Mouse (Mus musculus): ENCODE data around the gene Wfdc11. TPM values are rescaled to one million over a fixed set of nuclear protein-coding genes. Genes with fewer than 3 reads are reported as not detected.

Wfdc11 gene
- polyA plus RNA-seq, 1 experiment from 2014 or later, result not detected

DNA sequence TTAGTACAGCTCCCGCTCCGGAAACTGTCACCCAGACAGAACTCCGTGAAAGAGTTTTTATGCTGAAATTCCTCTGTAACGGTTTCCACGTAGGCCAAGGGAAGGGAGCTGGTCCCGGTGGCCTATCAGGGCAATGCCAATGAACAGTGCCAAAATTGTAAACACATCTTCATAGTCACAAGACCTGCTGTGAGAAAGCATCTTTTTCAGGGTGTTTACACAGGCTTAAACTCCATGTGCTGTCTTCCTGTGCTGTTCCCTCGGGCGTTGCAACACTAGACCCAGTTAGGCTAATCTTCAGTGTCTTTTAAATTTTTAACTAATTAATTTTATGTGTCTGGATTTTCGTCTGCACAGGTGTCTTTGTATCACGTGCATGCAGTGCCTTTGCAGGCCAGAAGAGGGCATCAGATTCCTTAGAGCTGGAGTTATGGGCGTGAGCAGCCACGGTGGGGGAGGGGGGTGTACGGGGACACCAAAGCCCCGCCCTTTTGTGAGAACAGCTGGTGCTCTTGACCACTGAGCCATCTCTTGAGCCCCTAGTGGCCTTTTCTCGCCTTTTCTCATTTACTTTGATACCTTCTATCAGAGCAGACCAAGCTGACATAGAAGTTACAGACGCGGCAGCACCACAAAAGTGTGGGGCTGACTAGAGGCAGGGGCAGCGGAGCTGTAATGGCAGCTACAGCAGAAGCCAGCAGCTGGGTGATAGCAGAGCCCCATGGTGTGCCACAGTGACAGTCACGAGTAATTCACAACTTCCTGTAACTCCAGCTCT, 5.2 kb upstream of the Wfdc11 start:
- Histone ChIP-seq H3K36me3 (no peaks in the 10 kb centered on the region), H3K9me3 (replicated peaks) (no peaks in the 10 kb centered on the region), H3K4me2 (peak overlapping the region; percentile 54), H3K27me3 (replicated peaks) (no peaks in the 10 kb centered on the region), H3K4me1 (peaks cover 7% of the 10 kb centered on the region; the same call in 1 of the 2 replicates), H3K9ac (no peak overlapping the region), H3K4me3 (peak overlapping the region; percentile 32), H3K27ac (no peak overlapping the region)
- 20% methylated on average over 19 of the region's 19 CpGs for WGBS (ENCODE audit: insufficient replicate concordance)
- ATAC-seq, result peak; percentile 65

- ATAC-seq, result no peak
- Histone ChIP-seq H3K4me1 (peaks cover 7% of the 10 kb centered on the region; the same call in 1 of the 2 replicates), H3K27me3 (replicated peaks) (no peaks in the 10 kb centered on the region), H3K9me3 (replicated peaks) (no peaks in the 10 kb centered on the region), H3K36me3 (no peaks in the 10 kb centered on the region), H3K4me2 (no peak overlapping the region), H3K9ac (no peak overlapping the region), H3K4me3 (no peak overlapping the region), H3K27ac (no peak overlapping the region)
- 66% methylated on average over 16 of the region's 16 CpGs for WGBS (ENCODE audit: insufficient replicate concordance)
Measured at GRCm38 (mm10) chr2:164676916-164677685, 3.2 kb upstream of the Wfdc11 start.

GRCm38 (mm10) chr2:164676103-164676502, 2.2 kb upstream of the Wfdc11 start:
- peaks cover 7% of the 10 kb centered on the region; the same call in 1 of the 2 replicates for H3K4me1 ChIP-seq
- no peaks in the 10 kb centered on the region for H3K9me3 ChIP-seq (replicated peaks)
- no peak overlapping the region for H3K4me3 ChIP-seq
- no peak overlapping the region for H3K9ac ChIP-seq
- H3K36me3 ChIP-seq, result no peaks in the 10 kb centered on the region
- H3K27me3 ChIP-seq (replicated peaks), result no peaks in the 10 kb centered on the region
- no peak for ATAC-seq
- WGBS (ENCODE audit: insufficient replicate concordance), result 66% methylated on average over 7 of the region's 7 CpGs
- no peak overlapping the region for H3K4me2 ChIP-seq
- no peak overlapping the region for H3K27ac ChIP-seq

DNA sequence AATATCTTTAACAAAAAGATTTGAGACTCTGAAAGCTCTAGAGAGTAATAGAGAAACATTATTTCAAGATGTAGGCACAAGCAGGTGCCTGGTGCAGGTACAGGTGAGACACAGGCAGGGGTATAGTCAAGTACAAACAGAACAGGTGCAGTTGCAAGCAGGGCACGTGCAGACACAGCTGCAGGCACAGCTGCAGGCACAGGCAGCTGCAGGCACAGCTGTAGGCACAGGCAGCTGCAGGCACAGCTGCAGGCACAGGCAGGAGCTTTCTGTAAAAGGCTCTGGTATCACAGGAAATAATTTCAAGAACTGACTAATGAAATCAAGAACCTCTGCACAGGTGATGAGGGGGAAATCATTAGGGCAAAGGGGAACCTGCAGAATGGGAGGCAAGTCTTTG, 2.9 kb downstream of the Wfdc11 start:
- Histone ChIP-seq H3K9ac (no peak overlapping the region), H3K4me3 (no peak overlapping the region), H3K9me3 (replicated peaks) (peaks cover 7% of the 10 kb centered on the region; the same call in 1 of the 2 replicates), H3K27ac (no peak overlapping the region), H3K4me2 (no peak overlapping the region), H3K27me3 (replicated peaks) (no peaks in the 10 kb centered on the region), H3K36me3 (no peaks in the 10 kb centered on the region), H3K4me1 (no peaks in the 10 kb centered on the region)
- no peak for ATAC-seq
- WGBS (ENCODE audit: insufficient replicate concordance), result 13% methylated on average over 1 of the region's 1 CpGs

DNA sequence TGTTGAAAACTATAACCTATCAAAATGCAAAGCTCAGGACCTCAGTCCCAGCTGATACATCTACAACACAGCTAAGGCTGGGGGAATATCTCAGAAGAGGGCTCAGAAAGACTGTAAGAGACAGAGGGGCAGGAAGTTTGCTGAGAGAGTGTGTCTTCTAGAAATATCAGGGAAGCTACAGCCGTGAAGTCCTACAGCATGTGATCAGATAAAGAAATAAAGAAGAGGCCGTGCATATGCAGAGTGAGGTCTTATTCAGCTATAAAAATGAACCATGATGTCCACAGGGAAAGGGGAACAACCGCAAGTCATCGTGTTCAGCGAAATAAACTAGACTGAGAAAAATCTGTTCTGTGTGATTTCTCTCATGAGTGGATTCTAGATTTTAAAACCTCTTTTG, 3.6 kb downstream of the Wfdc11 start:
- ATAC-seq, result no peak
- Histone ChIP-seq H3K27ac (no peak overlapping the region), H3K4me1 (no peaks in the 10 kb centered on the region), H3K9me3 (replicated peaks) (peaks cover 7% of the 10 kb centered on the region; the same call in 1 of the 2 replicates), H3K9ac (no peak overlapping the region), H3K4me2 (no peak overlapping the region), H3K36me3 (no peaks in the 10 kb centered on the region), H3K4me3 (no peak overlapping the region), H3K27me3 (replicated peaks) (no peaks in the 10 kb centered on the region)
- WGBS (ENCODE audit: insufficient replicate concordance), result 61% methylated on average over 5 of the region's 5 CpGs

- 64% methylated on average over 7 of the region's 7 CpGs for WGBS (ENCODE audit: insufficient replicate concordance)
- no peaks in the 10 kb centered on the region for H3K27me3 ChIP-seq (replicated peaks)
- no peaks in the 10 kb centered on the region for H3K4me1 ChIP-seq
- H3K36me3 ChIP-seq, result no peaks in the 10 kb centered on the region
- H3K4me3 ChIP-seq, result no peak overlapping the region
- H3K27ac ChIP-seq, result no peak overlapping the region
- H3K9ac ChIP-seq, result no peak overlapping the region
- no peak for ATAC-seq
- H3K4me2 ChIP-seq, result no peak overlapping the region
- peaks cover 7% of the 10 kb centered on the region; the same call in 1 of the 2 replicates for H3K9me3 ChIP-seq (replicated peaks)
Measured at GRCm38 (mm10) chr2:164664851-164665250, 9.0 kb downstream of the Wfdc11 start.

GRCm38 (mm10) chr2:164656483-164656882, 17.4 kb downstream of the Wfdc11 start, which contains the start of gene Wfdc9:
Gene Wfdc9 (minus strand): TSS chr2:164656583.
- WGBS (ENCODE audit: insufficient replicate concordance), result 67% methylated on average over 9 of the region's 9 CpGs
- Histone ChIP-seq H3K36me3 (no peaks in the 10 kb centered on the region), H3K4me3 (no peak within 1 kb of the TSS), H3K4me2 (no peak within 1 kb of the TSS), H3K27ac (no peak within 1 kb of the TSS), H3K4me1 (no peaks in the 10 kb centered on the region), H3K9me3 (replicated peaks) (no peaks in the 10 kb centered on the region), H3K27me3 (replicated peaks) (peaks cover 11% of the 10 kb centered on the region; the same call in 1 of the 2 replicates), H3K9ac (no peak within 1 kb of the TSS)
- ATAC-seq, result no peak

- no peaks in the 10 kb centered on the region for H3K9me3 ChIP-seq (replicated peaks)
- no peaks in the 10 kb centered on the region for H3K36me3 ChIP-seq
- H3K4me2 ChIP-seq, result no peak within 1 kb of the TSS
- H3K4me1 ChIP-seq, result no peaks in the 10 kb centered on the region
- ATAC-seq, result no peak
- H3K9ac ChIP-seq, result no peak within 1 kb of the TSS
- H3K4me3 ChIP-seq, result no peak within 1 kb of the TSS
- H3K27me3 ChIP-seq (replicated peaks), result peaks cover 11% of the 10 kb centered on the region; the same call in 1 of the 2 replicates
- H3K27ac ChIP-seq, result no peak within 1 kb of the TSS
- WGBS (ENCODE audit: insufficient replicate concordance), result 7% methylated on average over 11 of the region's 11 CpGs
Measured at GRCm38 (mm10) chr2:164655858-164656257, 18.0 kb downstream of the Wfdc11 start, which contains the start of gene Wfdc10. Gene Wfdc10 (plus strand): TSS chr2:164656046.

DNA sequence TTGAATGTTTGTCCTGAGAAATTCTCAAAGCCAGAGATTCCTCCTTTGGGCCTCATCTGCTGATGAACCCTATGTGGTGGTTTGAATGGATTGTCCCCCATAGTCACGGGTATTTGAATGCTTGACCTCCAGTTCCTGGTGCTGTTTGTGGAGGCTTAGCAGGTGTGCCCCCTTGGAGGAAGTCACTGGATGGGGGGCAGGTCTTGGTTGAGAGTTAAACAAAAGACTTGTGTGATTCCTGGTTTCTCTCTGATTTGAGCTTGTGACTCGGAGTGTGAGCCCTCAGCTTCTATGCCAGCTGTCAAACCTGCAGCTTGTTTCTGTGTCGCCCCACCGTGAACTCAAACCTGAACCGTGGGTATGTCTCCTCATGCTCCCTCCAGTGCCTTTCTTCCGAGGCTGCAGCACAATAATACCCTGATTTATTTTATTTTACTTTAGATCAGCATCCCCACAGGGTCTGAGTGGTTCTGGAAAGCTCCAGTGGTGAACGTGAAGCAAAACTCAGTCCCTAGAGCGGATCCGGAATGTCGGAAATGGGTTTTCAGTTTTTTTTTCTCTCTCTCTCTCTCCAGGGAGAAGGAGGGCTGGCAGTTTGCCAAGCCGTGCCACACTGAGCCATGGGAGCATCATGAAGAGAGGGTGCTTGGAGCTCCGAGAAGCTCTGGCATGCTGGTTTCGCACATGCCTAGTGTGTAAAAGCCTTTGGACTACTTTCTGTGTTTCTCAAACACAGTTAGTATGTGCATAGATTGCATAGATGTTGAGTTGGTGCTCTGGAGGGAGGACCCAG, 31.8 kb downstream of the Wfdc11 start:
- no peaks in the 10 kb centered on the region; the same call in 1 of the 2 replicates for H3K9me3 ChIP-seq (replicated peaks)
- no peak overlapping the region for H3K4me3 ChIP-seq
- no peaks in the 10 kb centered on the region for H3K36me3 ChIP-seq
- no peaks in the 10 kb centered on the region for H3K27me3 ChIP-seq (replicated peaks)
- H3K9ac ChIP-seq, result no peak overlapping the region
- no peaks in the 10 kb centered on the region for H3K4me1 ChIP-seq
- no peak overlapping the region for H3K4me2 ChIP-seq
- WGBS (ENCODE audit: insufficient replicate concordance), result 72% methylated on average over 13 of the region's 13 CpGs
- no peak overlapping the region for H3K27ac ChIP-seq
- ATAC-seq, result no peak

GRCm38 (mm10) chr2:164641129-164641528, 32.8 kb downstream of the Wfdc11 start:
- WGBS (ENCODE audit: insufficient replicate concordance), result 51% methylated on average over 7 of the region's 7 CpGs
- H3K36me3 ChIP-seq, result no peaks in the 10 kb centered on the region
- no peaks in the 10 kb centered on the region for H3K27me3 ChIP-seq (replicated peaks)
- no peaks in the 10 kb centered on the region for H3K4me1 ChIP-seq
- H3K4me2 ChIP-seq, result no peak overlapping the region
- H3K27ac ChIP-seq, result no peak overlapping the region
- H3K9me3 ChIP-seq (replicated peaks), result no peaks in the 10 kb centered on the region; the same call in 1 of the 2 replicates
- ATAC-seq, result no peak
- no peak overlapping the region for H3K4me3 ChIP-seq
- no peak overlapping the region for H3K9ac ChIP-seq

GRCm38 (mm10) chr2:164638696-164639095, 35.2 kb downstream of the Wfdc11 start, which contains the start of gene Wfdc16:
Gene Wfdc16 (minus strand): TSS chr2:164638796.
- ATAC-seq, result no peak
- Histone ChIP-seq H3K9ac (no peak within 1 kb of the TSS), H3K27ac (no peak within 1 kb of the TSS), H3K4me2 (no peak within 1 kb of the TSS), H3K36me3 (no peaks in the 10 kb centered on the region), H3K4me1 (no peaks in the 10 kb centered on the region), H3K9me3 (replicated peaks) (no peaks in the 10 kb centered on the region; the same call in 1 of the 2 replicates), H3K4me3 (no peak within 1 kb of the TSS), H3K27me3 (replicated peaks) (no peaks in the 10 kb centered on the region)
- 72% methylated on average over 3 of the region's 3 CpGs for WGBS (ENCODE audit: insufficient replicate concordance)

Measured in liver, embryonic 12.5 days (tissue).